Mouse (Mus musculus): Measurements from ENCODE around the gene Eif2b4.

Eif2b4 gene

DNA sequence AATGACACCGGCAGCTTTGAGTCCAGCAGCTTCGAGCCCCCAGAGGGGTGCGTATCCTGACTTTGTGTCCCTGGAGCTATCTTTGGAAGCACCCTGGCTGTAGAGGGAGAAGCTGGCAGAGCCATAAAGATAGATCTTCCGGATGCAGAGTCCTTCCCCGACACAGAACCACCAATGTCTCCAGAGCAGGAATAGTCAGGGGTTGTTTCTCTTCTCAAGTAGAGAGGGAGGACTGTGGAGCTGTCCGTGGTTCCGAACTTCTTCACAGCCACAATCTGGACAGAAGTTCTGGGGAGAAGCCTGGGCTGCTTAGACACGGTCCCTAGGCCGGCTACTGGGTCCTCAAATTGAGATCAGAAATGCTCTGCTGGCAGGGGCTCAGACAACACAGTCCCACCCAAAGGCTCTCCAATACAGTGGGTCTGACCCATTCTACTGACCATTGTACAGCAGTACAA, 54.2 kb downstream of the Eif2b4 start:
- no peak for TF ChIP-seq GATA4 (IDR thresholded peaks at IDR 0.05; ENCODE audit: insufficient replicate concordance, low read length)

DNA sequence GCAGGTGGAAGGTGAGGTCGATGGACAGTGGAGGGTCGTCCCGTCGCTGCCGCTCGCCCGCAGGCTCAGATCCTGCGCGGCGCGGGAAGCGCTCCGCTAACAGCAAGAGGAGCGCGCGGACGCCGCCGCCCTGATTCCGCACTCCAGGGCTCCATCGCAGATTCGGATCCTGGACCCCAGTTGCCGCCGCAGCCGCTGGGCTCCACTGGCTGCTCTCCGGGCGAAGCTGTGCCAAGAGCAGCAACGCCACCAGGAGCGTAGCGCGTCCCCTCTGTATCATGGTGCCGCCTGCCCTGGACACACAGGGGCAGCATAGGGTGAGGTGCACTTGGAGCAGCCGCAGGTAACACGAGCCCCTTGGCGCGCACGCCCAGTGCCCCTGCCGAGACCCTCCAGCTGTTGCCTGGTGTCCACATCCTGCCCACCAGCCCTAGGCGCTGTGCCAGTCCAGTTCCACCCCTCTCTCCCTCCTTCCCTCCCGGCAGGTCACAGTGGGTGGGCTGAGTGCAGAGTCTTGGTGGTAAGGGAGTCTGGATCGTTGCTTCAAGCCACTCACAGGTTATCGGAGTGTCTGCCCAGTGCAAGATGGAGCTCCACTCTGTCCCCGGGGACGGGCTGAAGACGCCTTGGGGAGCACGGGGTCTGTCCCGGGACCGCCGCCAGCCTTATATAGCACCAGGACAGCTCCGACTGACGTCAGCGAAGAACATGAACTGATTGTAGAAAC, 54.8 kb downstream of the Eif2b4 start, which contains the start of gene Ucn:
Gene Ucn, minus strand, starts transcription at position 589 of the 727 bp plus-strand sequence.
- no peak for TF ChIP-seq GATA4 (IDR thresholded peaks at IDR 0.05; ENCODE audit: insufficient replicate concordance, low read length)

DNA sequence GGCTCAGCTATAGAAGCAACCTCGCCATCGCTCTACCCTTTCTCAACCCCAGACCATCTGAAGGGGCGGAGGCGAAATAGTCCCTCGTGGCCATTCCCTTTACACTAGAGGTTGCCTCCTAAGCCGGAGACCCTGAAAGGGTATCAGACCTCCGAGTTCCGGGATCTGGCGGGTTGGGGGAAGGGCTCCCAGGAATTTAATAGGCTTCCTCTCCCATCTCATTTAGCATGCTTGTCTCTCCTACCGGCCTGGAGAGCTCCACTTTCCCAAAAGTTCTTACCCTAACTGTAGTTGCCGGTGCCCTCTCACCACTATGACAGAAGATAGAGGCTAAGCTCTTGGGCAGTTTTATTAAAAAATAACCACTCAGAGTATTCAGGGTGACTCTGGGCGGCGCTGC, 55.6 kb downstream of the Eif2b4 start:
- no peak for TF ChIP-seq GATA4 (IDR thresholded peaks at IDR 0.05; ENCODE audit: insufficient replicate concordance, low read length)
